Mouse (Mus musculus) common myeloid progenitor, adult 5-6 weeks (primary cell): ENCODE results near the gene Krcc1. TPM values are rescaled to one million over a fixed set of nuclear protein-coding genes. Genes with fewer than 3 reads are reported as not detected.
"Not testable (repeated sequence)": the region's sequence is repeated elsewhere in the genome, so short reads cannot be mapped to it uniquely, and the experiment has no call there.

Experiments used
- ATAC-seq: replicated peaks from 2 replicates; pipeline ENCODE4 v1.8.0; 2016; ENCODE audit warnings: low read depth, mild to moderate bottlenecking, moderate TSS enrichment, inconsistent platforms; ENCODE audit not compliant: poor library complexity, severe bottlenecking
- total RNA-seq: library from RNA; stranded (forward); fragments of 200-1000, 187-1606 nt; gene quantifications from 2 replicates; pipeline ENCODE4 v1.2.3, GENCODE M21; 2017

Gene Krcc1
- total RNA-seq, 1 experiment from 2014 or later, result 98.2 TPM

GRCm38 (mm10) chr6:71324816-71325215 is 53.3 kb downstream of the Krcc1 start:
- ATAC-seq, result no peak

DNA sequence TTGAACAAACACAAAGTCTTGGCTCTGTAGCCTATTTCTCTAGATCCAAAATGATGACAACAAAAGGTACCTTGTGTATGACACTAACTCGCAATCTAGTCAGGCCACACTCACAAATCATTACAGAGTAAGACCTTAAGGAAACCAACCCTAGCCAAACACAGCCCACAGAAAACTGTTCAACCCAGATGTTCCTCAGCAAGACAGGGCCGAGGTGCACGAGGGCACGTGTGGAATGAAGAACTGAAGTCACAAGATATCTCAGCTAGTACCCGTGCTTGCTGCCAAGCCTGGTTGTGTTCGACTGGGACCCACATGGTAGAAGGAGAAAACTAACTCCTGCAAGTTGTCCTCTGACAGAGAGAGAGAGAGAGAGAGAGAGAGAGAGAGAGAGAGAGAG is 58.4 kb downstream of the Krcc1 start:
- ATAC-seq, result no peak

DNA sequence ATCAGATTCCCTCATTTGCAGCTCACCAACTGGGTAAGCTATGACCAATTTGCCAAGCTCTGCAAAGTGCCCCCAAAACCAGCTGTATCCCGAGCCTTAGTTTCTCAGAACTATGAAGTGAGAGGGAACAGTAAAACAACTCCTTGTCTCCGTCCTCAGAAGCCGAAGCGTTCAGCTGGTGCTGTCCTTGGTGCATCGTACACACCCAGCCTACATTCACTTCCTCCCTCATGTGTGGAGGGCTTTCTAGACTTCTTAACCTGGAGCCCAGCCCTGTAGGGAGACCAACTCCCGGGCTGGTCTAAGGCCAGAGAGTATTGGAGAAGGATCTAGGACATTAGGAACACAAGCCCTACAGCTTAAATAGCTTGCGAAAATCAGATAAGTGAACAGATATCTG is 59.0 kb downstream of the Krcc1 start:
- no peak for ATAC-seq

DNA sequence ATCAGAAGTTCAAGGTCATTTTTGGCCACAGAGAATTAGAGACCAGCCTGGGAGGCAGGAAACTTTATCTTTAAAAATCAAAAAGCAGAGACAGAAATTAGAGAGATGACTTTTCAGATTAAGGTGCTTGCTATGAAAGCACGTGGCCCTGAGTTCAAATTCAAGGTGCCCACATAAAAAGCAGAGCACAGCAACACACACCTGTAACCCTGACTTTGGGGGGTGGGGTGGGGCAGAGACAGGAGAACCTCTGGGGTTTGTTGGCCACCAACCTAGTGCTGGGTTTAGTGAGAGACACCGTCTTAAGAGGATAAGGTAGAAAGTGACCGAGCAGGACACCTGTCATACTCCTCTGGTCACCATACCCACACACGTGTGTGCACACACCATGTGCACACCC is 60.0 kb downstream of the Krcc1 start:
- not testable (repeated sequence) for ATAC-seq

DNA sequence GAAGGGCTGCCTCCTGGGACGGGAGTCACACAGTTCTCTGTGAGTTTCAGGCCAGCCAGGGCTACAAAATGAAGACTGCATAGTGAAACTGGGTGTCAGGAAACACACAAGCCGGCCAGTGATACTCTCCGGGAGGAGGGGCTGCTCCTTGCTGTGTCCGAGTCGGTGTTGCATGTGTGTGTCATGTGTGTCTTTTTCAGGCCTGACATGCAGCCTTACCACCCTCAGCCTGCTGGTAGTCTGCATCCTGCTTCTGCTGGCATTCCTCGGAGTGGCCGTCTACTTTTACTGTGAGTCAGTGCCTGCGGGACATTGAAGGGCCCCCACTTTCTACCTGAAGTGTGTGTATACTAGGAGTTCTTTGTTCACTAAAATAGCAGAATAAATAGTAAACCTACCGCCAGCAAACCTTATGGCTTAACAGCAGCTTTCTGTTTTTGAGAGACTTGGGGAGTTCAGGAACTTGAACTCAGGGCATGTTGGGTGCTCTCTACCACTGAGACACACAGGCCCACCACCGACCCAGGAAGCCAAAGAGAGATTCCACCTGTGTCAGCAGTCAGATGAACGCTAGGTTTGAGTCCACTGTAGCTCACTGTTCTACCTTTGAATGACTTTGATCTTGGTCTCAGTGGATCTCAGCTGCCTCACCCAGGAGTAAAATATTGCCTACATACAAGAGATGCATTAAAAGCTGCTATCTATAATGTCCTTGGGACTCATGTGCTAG is 60.9 kb downstream of the Krcc1 start:
- no peak for ATAC-seq

GRCm38 (mm10) chr6:71333031-71333430 is 61.6 kb downstream of the Krcc1 start:
- ATAC-seq, result no peak

GRCm38 (mm10) chr6:71333578-71334273 is 62.2 kb downstream of the Krcc1 start:
- ATAC-seq, result no peak

Other genes starting within 250 kb of the Krcc1 start
- gene Thnsl2, start 127.2 kb upstream of the Krcc1 start, total RNA-seq, result 0.14 and 0.29 TPM in 2 replicates
- gene Fabp1, start 71.8 kb upstream of the Krcc1 start, total RNA-seq, result not detected in 2 replicates
- gene Smyd1, start 50.6 kb downstream of the Krcc1 start, total RNA-seq, result not detected in 2 replicates
- not detected in 2 replicates for gene Cd8b1, start 51.1 kb downstream of the Krcc1 start, total RNA-seq
- gene Cd8a, start 101.8 kb downstream of the Krcc1 start, total RNA-seq, result not detected in 2 replicates
- 81.2 and 99.4 TPM in 2 replicates for gene Rmnd5a, start 169.0 kb downstream of the Krcc1 start, total RNA-seq
- gene Rnf103, start 222.2 kb downstream of the Krcc1 start, total RNA-seq, result 12.5 and 18.3 TPM in 2 replicates